Mouse (Mus musculus): ENCODE data around the gene Usp42. TPM values are rescaled to one million over a fixed set of nuclear protein-coding genes. Genes with fewer than 3 reads are reported as not detected.

The Usp42 gene
- polyA plus RNA-seq, 1 experiment from 2014 or later: 29.6 TPM

DNA sequence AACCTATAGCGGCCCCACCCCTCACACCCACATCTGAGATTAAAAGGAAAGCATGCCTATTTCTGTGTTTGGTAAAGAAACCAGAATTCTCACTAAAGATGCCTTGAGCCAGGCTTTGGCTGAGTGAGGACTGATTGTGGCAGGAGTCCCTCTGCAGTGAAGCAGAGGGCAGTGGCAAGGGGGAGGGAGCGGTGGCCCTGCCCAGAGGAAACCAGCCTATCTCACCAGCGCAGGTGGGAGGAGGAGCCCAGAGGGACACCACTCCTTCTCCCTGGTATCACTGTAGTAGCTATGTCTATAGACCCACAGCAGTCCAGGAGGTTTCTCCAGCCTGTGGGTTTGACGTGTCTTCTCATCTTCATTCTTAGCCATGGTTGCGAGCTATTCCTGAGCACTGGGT lies 31.8 kb downstream of the Usp42 start:
- Histone ChIP-seq H3K27ac (ENCODE audit: low read depth, low read length) (no peak overlapping the region), H3K4me3 (ENCODE audit: low read depth, low read length) (no peak overlapping the region), H3K36me3 (ENCODE audit: control insufficient read depth, insufficient read depth, low read length) (no peaks in the 10 kb centered on the region), H3K9ac (ENCODE audit: low read depth, low read length) (no peak overlapping the region), H3K4me2 (replicated peaks; ENCODE audit: low read depth, low read length) (no peak overlapping the region), H3K9me3 (ENCODE audit: control insufficient read depth, low read length) (no peaks in the 10 kb centered on the region), H3K4me1 (replicated peaks; ENCODE audit: control insufficient read depth, insufficient read depth, low read length) (no peaks in the 10 kb centered on the region), H3K27me3 (ENCODE audit: control insufficient read depth, insufficient read depth, low read length) (no peaks in the 10 kb centered on the region)
- WGBS: 95% methylated on average over 5 of the region's 5 CpGs
- no peak for ATAC-seq (ENCODE audit: low FRiP score)
- no peak for DNase-seq (ENCODE audit: low spot score)

DNA sequence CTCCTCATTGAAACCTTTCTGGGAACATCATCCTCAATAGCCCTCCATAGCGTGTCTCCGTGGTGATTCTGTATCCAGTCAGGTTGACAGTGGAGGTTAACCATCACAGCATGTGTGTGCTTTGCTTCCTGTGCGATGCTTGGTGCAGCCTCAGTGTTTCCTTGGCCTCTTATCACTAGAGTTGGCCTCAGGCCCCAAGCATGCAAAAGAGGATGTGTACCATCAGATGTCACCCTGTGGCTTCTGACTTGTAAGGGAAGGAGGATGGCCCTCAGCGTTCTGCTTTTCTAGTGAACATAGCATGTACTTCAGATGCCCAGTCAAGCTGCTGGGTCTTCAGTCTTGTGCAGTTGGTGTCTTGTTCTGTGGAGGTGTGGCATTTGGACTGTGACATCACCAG lies 33.6 kb downstream of the Usp42 start:
- H3K9me3 ChIP-seq (ENCODE audit: control insufficient read depth, low read length): no peaks in the 10 kb centered on the region
- ATAC-seq (ENCODE audit: low FRiP score) (no peak), DNase-seq (ENCODE audit: low spot score) (no peak)
- no peak overlapping the region for H3K27ac ChIP-seq (ENCODE audit: low read depth, low read length)
- no peaks in the 10 kb centered on the region for H3K4me1 ChIP-seq (replicated peaks; ENCODE audit: control insufficient read depth, insufficient read depth, low read length)
- WGBS: 92% methylated on average over 4 of the region's 4 CpGs
- no peak overlapping the region for H3K4me2 ChIP-seq (replicated peaks; ENCODE audit: low read depth, low read length)
- H3K9ac ChIP-seq (ENCODE audit: low read depth, low read length): no peak overlapping the region
- no peaks in the 10 kb centered on the region for H3K36me3 ChIP-seq (ENCODE audit: control insufficient read depth, insufficient read depth, low read length)
- H3K4me3 ChIP-seq (ENCODE audit: low read depth, low read length): no peak overlapping the region
- no peaks in the 10 kb centered on the region for H3K27me3 ChIP-seq (ENCODE audit: control insufficient read depth, insufficient read depth, low read length)

DNA sequence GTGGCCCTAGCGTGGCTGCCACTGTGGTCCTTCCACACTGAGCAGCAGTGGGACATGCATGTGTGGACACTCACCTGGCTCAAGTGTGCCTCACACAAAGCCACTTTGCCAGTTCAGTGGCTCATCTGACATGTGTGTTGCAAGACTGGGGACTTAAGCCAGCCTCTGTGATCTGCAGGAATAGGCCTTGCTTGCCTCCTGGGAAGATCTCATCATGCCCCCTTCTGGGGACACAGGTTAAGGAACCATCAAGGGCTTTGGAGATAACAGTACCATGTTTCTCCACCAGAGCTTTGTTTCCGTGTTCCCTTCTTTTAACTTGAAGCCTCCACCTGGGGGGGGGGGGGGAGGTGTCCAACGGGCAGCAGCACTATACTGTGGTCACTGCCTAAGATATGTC lies 35.8 kb downstream of the Usp42 start:
- ATAC-seq (ENCODE audit: low FRiP score): no peak
- H3K9me3 ChIP-seq (ENCODE audit: control insufficient read depth, low read length): no peaks in the 10 kb centered on the region

DNA sequence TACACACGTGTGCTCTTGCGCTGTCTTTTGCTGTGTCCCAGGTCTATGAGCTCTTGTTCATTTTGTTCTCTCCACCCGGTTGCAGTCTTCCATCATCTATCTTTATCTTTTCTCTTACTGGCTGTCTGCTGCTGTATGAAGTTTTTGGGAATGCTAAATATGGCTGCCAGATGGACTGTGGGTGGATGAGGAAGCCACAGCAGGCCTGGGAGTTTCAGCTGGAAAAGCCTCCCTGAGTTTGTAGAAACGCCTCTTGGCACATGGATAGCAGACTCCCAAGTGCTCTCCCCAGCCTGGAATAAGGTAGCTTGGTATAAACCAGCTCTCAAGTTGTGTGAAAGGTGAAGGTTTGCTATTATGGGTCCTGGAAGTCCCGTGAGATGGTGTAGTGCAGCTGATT lies 41.2 kb downstream of the Usp42 start:
- WGBS: 93% methylated on average over 5 of the region's 5 CpGs
- ATAC-seq (ENCODE audit: low FRiP score): no peak
- H3K4me2 ChIP-seq (replicated peaks; ENCODE audit: low read depth, low read length): no peak overlapping the region

More for the DNA sequence above, 35.8 kb downstream of the Usp42 start:
- H3K36me3 ChIP-seq (ENCODE audit: control insufficient read depth, insufficient read depth, low read length): no peaks in the 10 kb centered on the region
- 76% methylated on average over 3 of the region's 3 CpGs for WGBS
- H3K9ac ChIP-seq (ENCODE audit: low read depth, low read length): no peak overlapping the region
- no peak for DNase-seq (ENCODE audit: low spot score)
- no peak overlapping the region for H3K27ac ChIP-seq (ENCODE audit: low read depth, low read length)
- no peaks in the 10 kb centered on the region for H3K27me3 ChIP-seq (ENCODE audit: control insufficient read depth, insufficient read depth, low read length)
- no peak overlapping the region for H3K4me2 ChIP-seq (replicated peaks; ENCODE audit: low read depth, low read length)
- no peak overlapping the region for H3K4me3 ChIP-seq (ENCODE audit: low read depth, low read length)
- H3K4me1 ChIP-seq (replicated peaks; ENCODE audit: control insufficient read depth, insufficient read depth, low read length): no peaks in the 10 kb centered on the region

DNA sequence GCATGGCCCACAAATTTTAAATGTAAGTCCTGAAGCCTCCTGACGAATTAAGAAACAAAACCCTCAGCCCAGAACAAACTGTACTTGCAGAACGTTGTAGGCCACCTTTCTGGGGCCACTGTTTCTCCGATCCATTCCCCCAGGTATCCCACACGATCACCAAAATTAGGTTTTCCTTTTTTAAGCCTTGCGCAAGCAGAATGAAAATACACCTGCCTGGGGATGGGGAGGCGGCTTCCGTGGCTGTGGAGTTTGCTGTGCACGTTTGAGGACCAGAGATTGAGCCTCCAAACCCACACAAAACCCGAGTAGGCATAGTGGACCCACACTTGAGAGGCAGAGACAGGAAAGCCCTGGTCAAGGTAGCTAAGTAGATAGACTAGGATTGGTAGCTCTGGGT lies 41.7 kb downstream of the Usp42 start:
- no peak overlapping the region for H3K9ac ChIP-seq (ENCODE audit: low read depth, low read length)
- H3K27me3 ChIP-seq (ENCODE audit: control insufficient read depth, insufficient read depth, low read length): no peaks in the 10 kb centered on the region
- H3K4me2 ChIP-seq (replicated peaks; ENCODE audit: low read depth, low read length): no peak overlapping the region
- DNase-seq (ENCODE audit: low spot score) (no peak), ATAC-seq (ENCODE audit: low FRiP score) (no peak)
- no peak overlapping the region for H3K27ac ChIP-seq (ENCODE audit: low read depth, low read length)
- H3K4me1 ChIP-seq (replicated peaks; ENCODE audit: control insufficient read depth, insufficient read depth, low read length): no peaks in the 10 kb centered on the region
- no peaks in the 10 kb centered on the region for H3K9me3 ChIP-seq (ENCODE audit: control insufficient read depth, low read length)
- H3K4me3 ChIP-seq (ENCODE audit: low read depth, low read length): no peak overlapping the region
- H3K36me3 ChIP-seq (ENCODE audit: control insufficient read depth, insufficient read depth, low read length): no peaks in the 10 kb centered on the region
- 91% methylated on average over 9 of the region's 9 CpGs for WGBS

More for the DNA sequence above, 41.2 kb downstream of the Usp42 start:
- no peak overlapping the region for H3K9ac ChIP-seq (ENCODE audit: low read depth, low read length)
- no peak for DNase-seq (ENCODE audit: low spot score)
- no peak overlapping the region for H3K4me3 ChIP-seq (ENCODE audit: low read depth, low read length)
- no peaks in the 10 kb centered on the region for H3K4me1 ChIP-seq (replicated peaks; ENCODE audit: control insufficient read depth, insufficient read depth, low read length)
- no peaks in the 10 kb centered on the region for H3K9me3 ChIP-seq (ENCODE audit: control insufficient read depth, low read length)
- H3K27ac ChIP-seq (ENCODE audit: low read depth, low read length): no peak overlapping the region
- H3K36me3 ChIP-seq (ENCODE audit: control insufficient read depth, insufficient read depth, low read length): no peaks in the 10 kb centered on the region
- no peaks in the 10 kb centered on the region for H3K27me3 ChIP-seq (ENCODE audit: control insufficient read depth, insufficient read depth, low read length)

DNA sequence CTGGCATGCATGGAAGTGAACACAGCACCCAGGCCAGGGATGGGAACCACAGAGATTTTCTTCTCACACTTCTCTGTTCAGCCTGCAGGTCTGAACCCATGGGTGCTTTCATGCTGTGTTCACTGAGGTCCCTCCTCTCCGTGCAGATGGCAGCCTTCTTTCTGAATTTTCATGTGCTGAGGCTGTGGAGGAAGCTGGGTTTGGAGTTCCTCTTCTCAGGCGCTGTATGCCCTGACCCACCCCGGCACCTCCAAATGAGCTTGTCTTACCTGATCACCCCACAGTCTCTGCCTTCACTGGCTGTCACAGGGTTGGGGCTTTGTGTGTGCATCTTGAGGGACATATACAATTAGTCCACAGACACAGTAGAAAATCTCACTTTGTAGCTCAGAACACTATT lies 44.5 kb downstream of the Usp42 start:
- no peak for ATAC-seq (ENCODE audit: low FRiP score)
- no peak overlapping the region for H3K4me3 ChIP-seq (ENCODE audit: low read depth, low read length)
- no peaks in the 10 kb centered on the region for H3K9me3 ChIP-seq (ENCODE audit: control insufficient read depth, low read length)
- H3K4me2 ChIP-seq (replicated peaks; ENCODE audit: low read depth, low read length): no peak overlapping the region
- no peaks in the 10 kb centered on the region for H3K36me3 ChIP-seq (ENCODE audit: control insufficient read depth, insufficient read depth, low read length)
- DNase-seq (ENCODE audit: low spot score): no peak
- WGBS: 95% methylated on average over 3 of the region's 3 CpGs
- H3K27me3 ChIP-seq (ENCODE audit: control insufficient read depth, insufficient read depth, low read length): no peaks in the 10 kb centered on the region
- no peak overlapping the region for H3K9ac ChIP-seq (ENCODE audit: low read depth, low read length)
- no peak overlapping the region for H3K27ac ChIP-seq (ENCODE audit: low read depth, low read length)
- no peaks in the 10 kb centered on the region for H3K4me1 ChIP-seq (replicated peaks; ENCODE audit: control insufficient read depth, insufficient read depth, low read length)

DNA sequence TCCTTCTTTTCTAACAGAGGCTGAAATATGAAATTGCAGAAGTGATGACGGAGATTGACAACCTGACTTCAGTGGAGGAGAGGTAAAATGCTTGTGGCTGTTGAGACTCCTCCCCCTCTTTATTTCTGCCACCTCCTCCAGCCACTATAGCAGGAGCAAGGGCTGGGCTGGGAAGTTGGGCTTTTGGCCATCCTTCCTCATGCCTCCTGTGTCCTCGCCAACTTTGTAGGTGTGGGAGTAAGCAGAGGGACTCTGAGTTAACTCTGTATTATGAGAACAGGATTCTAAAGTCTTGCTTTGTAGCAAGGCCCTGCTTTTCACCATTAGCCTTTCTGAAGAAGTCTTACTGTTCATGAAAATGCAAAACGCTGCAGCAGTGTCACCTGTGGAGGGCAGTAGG lies 45.6 kb downstream of the Usp42 start:
- ATAC-seq (ENCODE audit: low FRiP score) (no peak), DNase-seq (ENCODE audit: low spot score) (no peak)
- Histone ChIP-seq H3K36me3 (ENCODE audit: control insufficient read depth, insufficient read depth, low read length) (no peaks in the 10 kb centered on the region), H3K4me1 (replicated peaks; ENCODE audit: control insufficient read depth, insufficient read depth, low read length) (no peaks in the 10 kb centered on the region), H3K27me3 (ENCODE audit: control insufficient read depth, insufficient read depth, low read length) (no peaks in the 10 kb centered on the region), H3K4me3 (ENCODE audit: low read depth, low read length) (no peak overlapping the region), H3K4me2 (replicated peaks; ENCODE audit: low read depth, low read length) (no peak overlapping the region), H3K9me3 (ENCODE audit: control insufficient read depth, low read length) (no peaks in the 10 kb centered on the region), H3K9ac (ENCODE audit: low read depth, low read length) (no peak overlapping the region), H3K27ac (ENCODE audit: low read depth, low read length) (no peak overlapping the region)
- WGBS: 96% methylated on average over 3 of the region's 3 CpGs

DNA sequence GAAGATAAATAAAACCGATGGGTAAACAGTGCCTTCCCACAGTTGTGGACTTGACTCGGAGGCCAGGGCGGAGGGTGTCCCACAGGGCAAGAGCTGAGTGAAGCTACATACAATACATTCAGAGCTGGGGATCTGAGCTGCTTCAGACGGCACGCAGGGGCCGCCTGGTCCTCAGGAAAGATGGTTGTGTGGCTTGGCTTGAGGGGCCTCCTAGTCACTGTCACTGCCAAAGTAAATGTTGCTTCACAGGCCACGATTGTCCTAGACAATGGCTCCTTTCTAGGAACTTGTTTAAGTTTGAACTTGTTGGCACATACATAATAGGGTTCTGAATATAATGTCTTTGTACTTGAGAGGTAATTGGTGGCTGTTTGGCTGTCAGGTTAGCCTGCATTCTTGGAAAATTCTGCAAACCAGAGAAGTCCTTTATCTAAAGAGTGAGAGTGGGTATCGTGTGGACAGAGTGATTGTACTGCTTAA lies 47.1 kb downstream of the Usp42 start:
- DNase-seq (ENCODE audit: low spot score): no peak
- Histone ChIP-seq H3K4me1 (replicated peaks; ENCODE audit: control insufficient read depth, insufficient read depth, low read length) (no peaks in the 10 kb centered on the region), H3K9me3 (ENCODE audit: control insufficient read depth, low read length) (no peaks in the 10 kb centered on the region), H3K4me3 (ENCODE audit: low read depth, low read length) (no peak overlapping the region), H3K36me3 (ENCODE audit: control insufficient read depth, insufficient read depth, low read length) (no peaks in the 10 kb centered on the region), H3K27ac (ENCODE audit: low read depth, low read length) (no peak overlapping the region), H3K27me3 (ENCODE audit: control insufficient read depth, insufficient read depth, low read length) (no peaks in the 10 kb centered on the region), H3K9ac (ENCODE audit: low read depth, low read length) (no peak overlapping the region), H3K4me2 (replicated peaks; ENCODE audit: low read depth, low read length) (no peak overlapping the region)
- no peak for ATAC-seq (ENCODE audit: low FRiP score)
- 85% methylated on average over 8 of the region's 8 CpGs for WGBS

DNA sequence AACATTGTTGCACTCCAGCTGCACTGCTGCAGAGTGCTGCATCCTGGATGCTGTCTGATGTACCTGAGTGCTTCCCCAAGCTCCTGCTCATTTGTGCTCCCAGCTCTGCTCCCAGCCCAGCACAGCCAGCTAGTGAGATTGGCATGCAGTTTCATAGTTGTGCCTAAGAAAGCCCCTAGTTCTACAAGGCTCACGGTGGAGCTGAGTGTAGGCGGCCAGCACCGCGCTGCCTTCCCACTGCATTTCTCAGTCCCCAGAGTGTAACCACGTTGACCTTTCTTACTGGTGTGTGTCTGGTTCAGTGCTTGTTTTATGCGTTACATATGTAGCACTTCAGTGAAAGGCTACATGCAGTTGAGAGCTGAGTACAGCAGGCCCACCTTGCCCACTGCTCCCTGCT lies 48.4 kb downstream of the Usp42 start:
- Histone ChIP-seq H3K9me3 (ENCODE audit: control insufficient read depth, low read length) (no peaks in the 10 kb centered on the region), H3K4me2 (replicated peaks; ENCODE audit: low read depth, low read length) (no peak overlapping the region), H3K9ac (ENCODE audit: low read depth, low read length) (no peak overlapping the region), H3K27me3 (ENCODE audit: control insufficient read depth, insufficient read depth, low read length) (no peaks in the 10 kb centered on the region), H3K36me3 (ENCODE audit: control insufficient read depth, insufficient read depth, low read length) (no peaks in the 10 kb centered on the region), H3K27ac (ENCODE audit: low read depth, low read length) (no peak overlapping the region), H3K4me3 (ENCODE audit: low read depth, low read length) (no peak overlapping the region), H3K4me1 (replicated peaks; ENCODE audit: control insufficient read depth, insufficient read depth, low read length) (no peaks in the 10 kb centered on the region)
- 66% methylated on average over 6 of the region's 6 CpGs for WGBS
- DNase-seq (ENCODE audit: low spot score) (no peak), ATAC-seq (ENCODE audit: low FRiP score) (no peak)

Data from hindbrain, embryonic 11.5 days (tissue).